Mouse (Mus musculus): ENCODE measurements around the gene Gpd2. TPM values are rescaled to one million over a fixed set of nuclear protein-coding genes. Genes with fewer than 3 reads are reported as not detected.

Gpd2 gene
- polyA plus RNA-seq, 1 experiment, result 4.8 TPM

DNA sequence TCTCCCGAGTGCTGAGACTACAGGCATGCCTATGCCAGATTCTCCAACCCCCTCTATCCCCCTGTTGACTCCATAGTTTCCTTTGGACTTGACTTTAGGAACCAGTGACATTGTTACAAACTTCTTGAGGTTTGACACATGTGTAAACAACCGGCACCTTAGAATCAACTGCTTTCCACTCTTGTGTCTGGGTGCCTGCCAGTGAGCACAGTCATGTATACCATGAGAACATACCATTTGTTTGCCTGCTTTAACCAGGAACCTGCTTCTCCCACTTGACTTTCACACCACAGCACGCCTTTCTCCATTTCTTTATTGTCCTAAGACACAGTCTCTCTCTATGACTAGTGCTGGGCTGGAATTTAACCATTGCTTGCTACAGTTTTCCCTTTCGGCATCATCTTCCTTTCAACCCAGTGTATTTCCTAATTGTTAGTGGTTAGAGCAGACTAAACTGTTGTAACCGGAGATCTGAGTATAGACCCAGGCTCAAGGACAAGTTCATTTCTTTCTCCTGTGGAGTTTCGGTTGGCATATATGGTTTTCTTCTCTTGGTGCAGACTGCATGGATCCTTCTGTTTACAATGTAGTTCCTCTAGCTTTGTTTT lies 8.4 kb downstream of the Gpd2 start:
- DNase-seq (ENCODE audit: low read depth in 1 of 2, low spot score in 2 of 2), result no peak
- no peaks in the 10 kb centered on the region for H3K4me1 ChIP-seq (ENCODE audit: control insufficient read depth, insufficient read depth, insufficient read length)
- no peaks in the 10 kb centered on the region; the same call in 1 of the 2 replicates for H3K36me3 ChIP-seq (ENCODE audit: control insufficient read depth, insufficient read depth, low read length)
- H3K4me3 ChIP-seq (ENCODE audit: extremely low read depth, insufficient read depth, insufficient read length), result no peak overlapping the region
- no peaks in the 10 kb centered on the region for H3K27me3 ChIP-seq (ENCODE audit: control insufficient read depth, insufficient read depth, low read length)
- TF ChIP-seq CTCF (IDR thresholded peaks at IDR 0.05; ENCODE audit: extremely low read depth, insufficient read depth, insufficient read length, insufficient replicate concordance) (no peak), POLR2A (IDR thresholded peaks at IDR 0.05; ENCODE audit: low read depth, low read length) (no peak)
- WGBS, result 86% methylated on average over 6 of the region's 6 CpGs
- no peak overlapping the region for H3K27ac ChIP-seq (ENCODE audit: insufficient read depth, low read length)

DNA sequence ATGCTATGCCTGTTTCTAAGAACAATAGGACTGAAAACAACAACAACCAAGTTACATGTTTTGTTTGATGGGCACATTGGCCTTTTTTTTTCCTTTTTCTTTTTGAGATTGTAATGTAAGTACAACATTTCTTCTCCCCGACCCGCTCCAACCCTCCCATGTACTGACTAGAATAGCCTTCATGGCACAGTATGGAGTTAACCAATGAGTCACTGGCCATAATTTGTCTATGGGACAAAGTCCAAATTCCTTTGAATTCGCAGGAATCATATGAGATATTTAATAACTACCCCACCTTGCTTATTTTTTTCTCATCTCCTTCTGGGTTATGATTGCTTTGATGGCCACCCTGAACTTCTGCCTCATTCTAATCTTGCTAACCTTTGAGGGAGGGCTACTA lies 12.7 kb downstream of the Gpd2 start:
- TF ChIP-seq CTCF (IDR thresholded peaks at IDR 0.05; ENCODE audit: extremely low read depth, insufficient read depth, insufficient read length, insufficient replicate concordance), result no peak
- TF ChIP-seq POLR2A (IDR thresholded peaks at IDR 0.05; ENCODE audit: low read depth, low read length), result no peak

DNA sequence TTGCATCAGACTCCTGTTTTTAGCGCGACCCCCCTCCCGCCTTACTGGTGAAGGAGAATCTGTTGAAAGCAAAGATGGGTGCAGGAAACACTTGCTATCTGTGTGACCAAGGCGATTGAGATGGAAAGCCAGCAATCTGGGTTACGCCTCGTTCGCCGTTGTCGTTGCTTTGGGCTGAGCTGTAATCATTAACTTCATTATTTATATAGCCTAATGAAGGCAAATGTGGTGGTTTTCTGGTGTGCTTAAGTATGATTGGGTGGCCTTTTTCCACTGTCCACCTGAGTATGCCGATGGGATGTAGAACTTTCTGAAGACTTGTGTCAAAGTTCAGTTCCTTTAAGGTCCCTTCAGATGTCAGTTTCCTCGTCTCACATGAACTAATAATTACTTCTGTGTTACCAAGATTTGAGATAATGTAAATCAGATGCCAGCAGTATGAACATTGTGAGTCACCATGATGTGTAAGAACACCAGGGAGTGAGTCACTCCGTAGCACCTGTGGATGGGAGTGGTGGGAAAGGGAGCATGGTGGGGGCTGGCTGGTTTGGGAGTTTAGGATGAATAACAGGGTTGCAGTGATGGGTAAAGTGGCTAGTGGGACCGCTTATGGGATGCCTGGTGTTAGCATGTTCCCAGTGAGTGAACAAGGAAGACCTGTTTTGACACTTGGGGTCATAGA lies 14.3 kb downstream of the Gpd2 start:
- H3K36me3 ChIP-seq (ENCODE audit: control insufficient read depth, insufficient read depth, low read length), result no peaks in the 10 kb centered on the region
- no peaks in the 10 kb centered on the region for H3K27me3 ChIP-seq (ENCODE audit: control insufficient read depth, insufficient read depth, low read length)
- H3K4me3 ChIP-seq (ENCODE audit: extremely low read depth, insufficient read depth, insufficient read length), result no peak overlapping the region
- H3K27ac ChIP-seq (ENCODE audit: insufficient read depth, low read length), result no peak overlapping the region
- TF ChIP-seq CTCF (IDR thresholded peaks at IDR 0.05; ENCODE audit: extremely low read depth, insufficient read depth, insufficient read length, insufficient replicate concordance), result no peak
- TF ChIP-seq POLR2A (IDR thresholded peaks at IDR 0.05; ENCODE audit: low read depth, low read length), result no peak
- no peak for DNase-seq (ENCODE audit: low read depth in 1 of 2, low spot score in 2 of 2)
- WGBS, result 92% methylated on average over 13 of the region's 13 CpGs
- peaks cover 2% of the 10 kb centered on the region; the same call in 1 of the 2 replicates for H3K4me1 ChIP-seq (ENCODE audit: control insufficient read depth, insufficient read depth, insufficient read length)

More for the DNA sequence above, 12.7 kb downstream of the Gpd2 start:
- no peak overlapping the region for H3K4me3 ChIP-seq (ENCODE audit: extremely low read depth, insufficient read depth, insufficient read length)
- no peaks in the 10 kb centered on the region for H3K4me1 ChIP-seq (ENCODE audit: control insufficient read depth, insufficient read depth, insufficient read length)
- no peaks in the 10 kb centered on the region; the same call in 1 of the 2 replicates for H3K36me3 ChIP-seq (ENCODE audit: control insufficient read depth, insufficient read depth, low read length)
- no peak for DNase-seq (ENCODE audit: low read depth in 1 of 2, low spot score in 2 of 2)
- no peaks in the 10 kb centered on the region for H3K27me3 ChIP-seq (ENCODE audit: control insufficient read depth, insufficient read depth, low read length)
- WGBS, result 93% methylated on average over 3 of the region's 3 CpGs
- no peak overlapping the region for H3K27ac ChIP-seq (ENCODE audit: insufficient read depth, low read length)

DNA sequence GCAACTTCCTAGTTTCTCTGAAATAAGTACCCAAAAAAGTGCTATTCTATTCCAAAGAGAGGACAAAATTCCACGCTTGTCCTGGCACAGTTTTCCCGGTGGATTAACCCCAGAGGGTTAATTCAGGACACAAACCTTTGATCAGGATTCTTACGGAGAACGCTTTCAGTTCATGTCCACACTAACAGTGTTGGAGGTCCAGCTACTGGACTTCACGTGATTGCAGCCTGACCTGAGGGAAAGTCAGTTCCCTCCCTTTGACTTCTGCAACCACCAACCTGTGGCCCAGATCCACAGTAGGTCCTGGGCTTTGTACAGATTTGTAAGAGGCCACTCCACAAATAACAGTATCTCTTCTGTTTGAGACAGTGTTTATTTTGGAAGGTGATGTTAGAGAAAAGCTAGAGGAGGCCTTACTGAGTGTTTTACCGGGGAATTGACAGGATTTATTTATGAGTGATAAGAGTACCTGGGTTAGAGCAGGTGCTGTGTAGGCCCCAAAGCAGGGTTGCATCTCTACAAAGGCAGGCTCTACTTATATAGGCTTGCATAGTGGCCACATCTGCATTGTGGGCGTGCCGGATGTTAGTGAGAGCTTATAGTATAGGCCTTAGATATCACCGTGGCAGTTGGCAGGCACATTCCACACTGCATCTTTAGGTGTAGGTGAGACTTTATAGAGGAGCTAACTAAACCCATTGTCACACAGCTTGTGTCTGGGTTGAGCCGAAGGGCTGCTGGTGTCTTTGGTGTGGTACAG lies 15.3 kb downstream of the Gpd2 start:
- DNase-seq (ENCODE audit: low read depth in 1 of 2, low spot score in 2 of 2), result no peak
- H3K27me3 ChIP-seq (ENCODE audit: control insufficient read depth, insufficient read depth, low read length), result no peaks in the 10 kb centered on the region
- no peak overlapping the region for H3K27ac ChIP-seq (ENCODE audit: insufficient read depth, low read length)
- H3K36me3 ChIP-seq (ENCODE audit: control insufficient read depth, insufficient read depth, low read length), result no peaks in the 10 kb centered on the region
- 88% methylated on average over 10 of the region's 10 CpGs for WGBS
- TF ChIP-seq CTCF (IDR thresholded peaks at IDR 0.05; ENCODE audit: extremely low read depth, insufficient read depth, insufficient read length, insufficient replicate concordance), result no peak
- peaks cover 2% of the 10 kb centered on the region; the same call in 1 of the 2 replicates for H3K4me1 ChIP-seq (ENCODE audit: control insufficient read depth, insufficient read depth, insufficient read length)
- no peak overlapping the region for H3K4me3 ChIP-seq (ENCODE audit: extremely low read depth, insufficient read depth, insufficient read length)

DNA sequence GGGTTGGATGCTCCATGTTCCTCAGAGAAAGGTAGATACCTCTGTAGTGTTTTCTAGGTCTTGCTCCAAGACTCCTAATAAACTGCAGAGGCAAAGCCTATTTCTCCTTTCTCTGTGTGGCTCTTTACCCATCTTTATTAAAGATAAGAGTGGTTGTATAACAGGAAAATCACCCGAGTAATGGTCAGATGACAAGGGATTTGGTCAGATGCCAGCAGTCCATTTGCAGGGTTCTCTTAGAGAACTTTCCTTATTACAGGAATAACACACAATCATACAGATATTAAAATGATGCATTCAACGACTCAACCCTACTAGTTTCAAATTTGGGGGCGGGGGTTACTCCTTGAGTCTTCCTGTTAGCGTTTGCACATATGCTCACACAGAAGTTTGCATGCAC lies 16.8 kb downstream of the Gpd2 start:
- no peak overlapping the region for H3K27ac ChIP-seq (ENCODE audit: insufficient read depth, low read length)
- WGBS, result 83% methylated on average over 4 of the region's 4 CpGs
- no peak for DNase-seq (ENCODE audit: low read depth in 1 of 2, low spot score in 2 of 2)

DNA sequence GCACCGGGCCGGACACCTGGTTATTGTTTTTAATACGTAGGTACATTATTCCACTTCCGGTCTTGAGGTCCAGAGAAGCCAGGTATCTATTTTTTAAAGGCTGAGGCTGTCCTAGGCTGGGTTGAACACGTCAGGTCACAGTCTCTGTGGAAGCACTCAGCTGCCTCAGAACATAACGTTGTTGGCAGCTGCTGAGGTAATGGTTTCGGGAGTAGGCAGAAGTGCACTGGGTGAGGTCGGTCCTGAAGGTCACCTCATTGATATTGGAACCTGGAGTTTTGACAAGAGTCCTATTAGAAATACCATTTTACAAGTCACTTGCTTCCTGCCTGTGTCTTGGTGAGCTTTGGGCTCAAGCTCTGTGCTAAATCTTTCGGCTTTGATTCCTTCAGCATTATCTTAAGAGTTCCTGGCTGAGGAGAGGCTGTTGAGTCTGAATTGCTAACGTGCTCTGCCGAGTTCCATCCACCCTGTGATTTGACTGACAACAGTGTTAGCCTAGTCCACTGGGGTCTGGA lies 17.8 kb downstream of the Gpd2 start:
- no peaks in the 10 kb centered on the region for H3K36me3 ChIP-seq (ENCODE audit: control insufficient read depth, insufficient read depth, low read length)
- no peak for TF ChIP-seq POLR2A (IDR thresholded peaks at IDR 0.05; ENCODE audit: low read depth, low read length)
- no peak for TF ChIP-seq CTCF (IDR thresholded peaks at IDR 0.05; ENCODE audit: extremely low read depth, insufficient read depth, insufficient read length, insufficient replicate concordance)
- H3K27ac ChIP-seq (ENCODE audit: insufficient read depth, low read length), result no peak overlapping the region
- H3K4me1 ChIP-seq (ENCODE audit: control insufficient read depth, insufficient read depth, insufficient read length), result peaks cover 2% of the 10 kb centered on the region; the same call in 1 of the 2 replicates
- no peak for DNase-seq (ENCODE audit: low read depth in 1 of 2, low spot score in 2 of 2)
- no peak overlapping the region for H3K4me3 ChIP-seq (ENCODE audit: extremely low read depth, insufficient read depth, insufficient read length)
- 91% methylated on average over 11 of the region's 11 CpGs for WGBS
- H3K27me3 ChIP-seq (ENCODE audit: control insufficient read depth, insufficient read depth, low read length), result no peaks in the 10 kb centered on the region

More for the DNA sequence above, 16.8 kb downstream of the Gpd2 start:
- Histone ChIP-seq H3K4me3 (ENCODE audit: extremely low read depth, insufficient read depth, insufficient read length) (no peak overlapping the region), H3K4me1 (ENCODE audit: control insufficient read depth, insufficient read depth, insufficient read length) (peaks cover 2% of the 10 kb centered on the region; the same call in 1 of the 2 replicates), H3K36me3 (ENCODE audit: control insufficient read depth, insufficient read depth, low read length) (no peaks in the 10 kb centered on the region), H3K27me3 (ENCODE audit: control insufficient read depth, insufficient read depth, low read length) (no peaks in the 10 kb centered on the region)
- TF ChIP-seq POLR2A (IDR thresholded peaks at IDR 0.05; ENCODE audit: low read depth, low read length) (no peak), CTCF (IDR thresholded peaks at IDR 0.05; ENCODE audit: extremely low read depth, insufficient read depth, insufficient read length, insufficient replicate concordance) (no peak)
